Mouse (Mus musculus) lung, embryonic 14.5 days (tissue): ENCODE results near the gene 1110051M20Rik. TPM values are rescaled to one million over a fixed set of nuclear protein-coding genes. Genes with fewer than 3 reads are reported as not detected.
"Not testable (repeated sequence)": the region's sequence is repeated elsewhere in the genome, so short reads cannot be mapped to it uniquely, and the experiment has no call there.

Experiments used
- ATAC-seq: fragments of 200-750 bp; cut with Nextera tagmentation; 2 replicates; pipeline ENCODE4 v1.8.0; 2017; ENCODE audit warnings: mild to moderate bottlenecking, moderate TSS enrichment, moderate library complexity; ENCODE audit not compliant: insufficient read depth
- DNase-seq: peaks from one replicate; pipeline ENCODE4 v3.0.0-alpha.2; 2015
- H3K27ac ChIP-seq: fragments of 300-500 bp; sonication (generic); 2 replicates; pipeline ENCODE4 v1.5.1; 2014; ENCODE audit warnings: low read depth, mild to moderate bottlenecking, moderate library complexity
- H3K27me3 ChIP-seq: fragments of 300-500 bp; sonication (generic); 2 replicates; pipeline ENCODE4 v1.6.1; 2014; ENCODE audit warnings: low read length, control low read depth; ENCODE audit not compliant: insufficient read depth
- H3K36me3 ChIP-seq: fragments of 300-500 bp; sonication (generic); 2 replicates; pipeline ENCODE4 v1.6.1; 2014; ENCODE audit warnings: control low read depth; ENCODE audit not compliant: insufficient read depth
- H3K4me1 ChIP-seq: fragments of 300-500 bp; sonication (generic); 2 replicates; pipeline ENCODE4 v1.6.1; 2014; ENCODE audit warnings: antibody characterized with exemption, control low read depth; ENCODE audit not compliant: insufficient read depth
- H3K4me2 ChIP-seq: fragments of 300-500 bp; sonication (generic); 2 replicates; pipeline ENCODE4 v1.6.1; 2014; ENCODE audit warnings: mild to moderate bottlenecking
- H3K4me3 ChIP-seq: fragments of 300-500 bp; sonication (generic); 2 replicates; pipeline ENCODE4 v1.5.1; 2014; ENCODE audit warnings: low read depth, low read length
- H3K9ac ChIP-seq: fragments of 300-500 bp; sonication (generic); 2 replicates; pipeline ENCODE4 v1.6.1; 2014
- H3K9me3 ChIP-seq: fragments of 300-500 bp; sonication (generic); 2 replicates; pipeline ENCODE4 v1.6.1; 2016; ENCODE audit warnings: low read depth, low read length, control low read depth
- CTCF ChIP-seq: IDR thresholded peaks from 2 replicates; pipeline ENCODE4 v1.5.1; 2016; ENCODE audit warnings: antibody characterized with exemption, low read depth
- WGBS: fragments of 180-500 bp; shearing (Covaris S2); extraction: QIAGEN DNeasy Blood & Tissue Kit; methylation state at CpG from one replicate; pipeline ENCODE4 v1.1.7; 2014; 5-methylcytosine and 5-hydroxymethylcytosine counted together
- polyA plus RNA-seq: library from polyadenylated mRNA; unstranded; fragments of >200 nt; fragmentation: Nextera tagmentation; extraction: Ambion mirVana; gene quantifications from 2 replicates; pipeline ENCODE4 v1.2.1, GENCODE M21; 2014

The 1110051M20Rik gene
- polyA plus RNA-seq, result 73.3 and 73.4 TPM in 2 replicates

DNA sequence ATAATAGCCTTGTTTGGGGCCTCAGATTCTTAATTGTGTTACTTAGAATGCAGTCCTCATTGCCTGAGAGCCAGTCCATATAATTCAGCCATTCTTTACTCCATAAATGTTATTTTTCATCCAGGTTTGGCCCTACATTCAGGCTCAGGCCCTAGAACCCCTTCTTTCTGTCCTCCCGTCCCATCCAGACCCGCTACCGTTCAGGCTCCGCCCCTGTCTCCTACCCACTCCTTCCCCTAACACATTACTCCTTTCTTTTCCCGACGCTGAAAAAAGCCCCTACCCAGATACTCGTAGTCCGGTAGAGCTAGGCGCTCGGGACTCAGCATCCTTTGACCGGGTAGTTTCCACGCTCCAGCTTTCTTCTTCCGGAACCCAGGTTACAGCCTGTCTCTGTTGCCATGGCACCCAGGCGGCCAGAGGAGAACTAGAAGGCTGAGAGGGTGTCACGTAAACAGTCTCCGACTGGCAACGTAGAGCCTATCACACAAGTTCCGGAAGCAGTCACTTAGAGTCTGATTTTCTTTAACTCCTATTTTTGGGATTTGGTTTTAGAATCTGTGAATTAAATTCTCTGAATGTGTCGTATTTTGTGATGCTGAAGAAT is at the start of gene 1110051M20Rik:
TSS of gene 1110051M20Rik (minus strand) at position 419 of the 607 bp plus-strand sequence.
- Histone ChIP-seq H3K4me3 (peak within 1 kb of the TSS; percentile 63), H3K27me3 (no peaks in the 10 kb centered on the region), H3K9me3 (no peaks in the 10 kb centered on the region), H3K4me1 (0 out of 2 replicates have a peak, but pooled peaks cover 4% of the 10 kb centered on the region), H3K36me3 (no peaks in the 10 kb centered on the region), H3K27ac (0 out of 2 replicates have a peak within 1 kb of the TSS, but pooled peaks have one; percentile 34), H3K9ac (peak within 1 kb of the TSS; percentile 44), H3K4me2 (peak within 1 kb of the TSS; percentile 73)
- peak; percentile 96 for DNase-seq
- TF ChIP-seq CTCF, result no peak
- peak; percentile 87 for ATAC-seq
- under 1% methylated on average over 19 of the region's 19 CpGs for WGBS

DNA sequence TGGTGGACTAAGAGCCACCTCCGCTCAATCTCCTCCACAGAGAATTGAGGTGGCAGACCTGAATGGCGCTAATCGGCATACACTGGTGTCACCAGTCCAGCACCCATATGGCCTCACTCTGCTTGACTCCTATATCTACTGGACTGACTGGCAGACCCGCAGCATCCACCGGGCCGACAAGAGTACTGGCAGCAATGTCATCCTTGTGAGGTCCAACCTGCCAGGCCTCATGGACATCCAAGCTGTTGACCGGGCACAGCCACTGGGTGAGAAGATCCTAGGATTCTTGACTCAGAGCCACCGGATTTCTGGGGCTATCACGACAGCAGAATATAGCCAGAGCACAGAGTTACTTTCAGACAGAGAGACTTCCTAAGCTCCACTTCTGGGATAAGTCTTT is 49.5 kb upstream of the 1110051M20Rik start:
- Histone ChIP-seq H3K4me2 (no peak overlapping the region), H3K4me3 (no peak overlapping the region), H3K27ac (no peak overlapping the region), H3K27me3 (no peaks in the 10 kb centered on the region), H3K9ac (no peak overlapping the region), H3K9me3 (no peaks in the 10 kb centered on the region), H3K36me3 (peaks cover 92% of the 10 kb centered on the region), H3K4me1 (no peaks in the 10 kb centered on the region)
- ATAC-seq, result no peak
- no peak for TF ChIP-seq CTCF
- no peak for DNase-seq
- 94% methylated on average over 9 of the region's 9 CpGs for WGBS

- peaks cover 90% of the 10 kb centered on the region for H3K36me3 ChIP-seq
- no peaks in the 10 kb centered on the region for H3K9me3 ChIP-seq
- no peaks in the 10 kb centered on the region for H3K4me1 ChIP-seq
- no peak overlapping the region for H3K4me2 ChIP-seq
- H3K27ac ChIP-seq, result no peak overlapping the region
- no peak for DNase-seq
- 93% methylated on average over 12 of the region's 12 CpGs for WGBS
- H3K4me3 ChIP-seq, result no peak overlapping the region
- no peak overlapping the region for H3K9ac ChIP-seq
- no peak for TF ChIP-seq CTCF
- H3K27me3 ChIP-seq, result no peaks in the 10 kb centered on the region
- no peak for ATAC-seq
Measured at GRCm38 (mm10) chr2:91492071-91492635, 47.6 kb upstream of the 1110051M20Rik start.

DNA sequence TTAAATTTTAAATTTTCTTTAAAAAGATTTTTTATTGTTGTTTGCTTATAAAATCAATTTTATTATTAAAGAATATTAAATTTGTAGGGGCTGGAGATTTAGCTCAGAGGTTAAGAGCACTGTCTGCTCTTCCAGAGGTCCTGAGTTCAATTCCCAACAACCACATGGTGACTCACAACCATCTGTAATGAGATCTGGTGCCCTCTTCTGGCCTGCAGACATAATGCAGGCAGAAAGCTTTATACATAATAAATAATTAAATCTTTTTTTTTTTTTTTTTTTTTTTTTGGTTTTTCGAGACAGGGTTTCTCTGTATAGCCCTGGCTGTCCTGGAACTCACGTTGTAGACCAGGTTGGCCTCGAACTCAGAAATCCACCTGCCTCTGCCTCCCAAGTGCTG is 42.8 kb upstream of the 1110051M20Rik start:
- 50% methylated on average over 3 of the region's 3 CpGs for WGBS

GRCm38 (mm10) chr2:91485256-91485655 is 40.8 kb upstream of the 1110051M20Rik start:
- 79% methylated on average over 6 of the region's 6 CpGs for WGBS
- DNase-seq, result no peak
- no peak overlapping the region for H3K9ac ChIP-seq
- no peak for ATAC-seq
- no peaks in the 10 kb centered on the region for H3K27me3 ChIP-seq
- no peaks in the 10 kb centered on the region for H3K9me3 ChIP-seq
- no peaks in the 10 kb centered on the region for H3K4me1 ChIP-seq
- peaks cover 85% of the 10 kb centered on the region for H3K36me3 ChIP-seq
- no peak overlapping the region for H3K4me2 ChIP-seq
- no peak overlapping the region for H3K27ac ChIP-seq
- TF ChIP-seq CTCF, result no peak
- H3K4me3 ChIP-seq, result no peak overlapping the region

More for the DNA sequence above, 42.8 kb upstream of the 1110051M20Rik start:
- H3K36me3 ChIP-seq, result peaks cover 86% of the 10 kb centered on the region
- H3K4me3 ChIP-seq, ATAC-seq, H3K27ac ChIP-seq, DNase-seq, H3K9me3 ChIP-seq, H3K4me2 ChIP-seq, H3K27me3 ChIP-seq, H3K9ac ChIP-seq, H3K4me1 ChIP-seq: not testable (repeated sequence)
- peak; percentile 58 for TF ChIP-seq CTCF

DNA sequence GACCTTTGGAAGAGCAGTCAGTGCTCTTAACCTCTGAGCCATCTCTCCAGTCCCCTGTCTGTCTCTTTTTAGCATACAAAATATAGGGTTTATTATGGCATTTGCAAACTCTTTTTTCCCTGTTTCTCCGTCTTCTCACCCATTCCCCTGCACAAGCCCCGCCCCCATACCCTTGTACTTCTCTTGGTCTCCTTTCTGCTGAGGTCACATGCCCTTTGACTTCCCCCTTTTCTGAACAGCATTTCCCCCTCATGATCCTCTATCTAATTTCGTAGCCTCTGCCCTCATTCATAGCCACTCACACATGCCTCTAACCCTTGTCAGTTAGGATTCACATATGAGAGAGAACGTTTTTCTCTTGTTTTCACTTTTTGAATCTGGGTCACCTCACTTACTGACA is 40.2 kb upstream of the 1110051M20Rik start:
- no peak for ATAC-seq
- H3K4me1 ChIP-seq, result no peaks in the 10 kb centered on the region
- no peak overlapping the region for H3K4me3 ChIP-seq
- H3K9ac ChIP-seq, result no peak overlapping the region
- 79% methylated on average over 4 of the region's 4 CpGs for WGBS
- H3K27ac ChIP-seq, result no peak overlapping the region
- no peaks in the 10 kb centered on the region for H3K9me3 ChIP-seq
- DNase-seq, result no peak
- H3K4me2 ChIP-seq, result no peak overlapping the region
- H3K36me3 ChIP-seq, result peaks cover 85% of the 10 kb centered on the region
- TF ChIP-seq CTCF, result no peak
- H3K27me3 ChIP-seq, result no peaks in the 10 kb centered on the region

GRCm38 (mm10) chr2:91480805-91481514 is 36.5 kb upstream of the 1110051M20Rik start:
- no peaks in the 10 kb centered on the region for H3K9me3 ChIP-seq
- peak; percentile 82 for TF ChIP-seq CTCF
- DNase-seq (peak; percentile 91), ATAC-seq (peak; percentile 80)
- WGBS, result 57% methylated on average over 6 of the region's 6 CpGs
- H3K36me3 ChIP-seq, result peaks cover 86% of the 10 kb centered on the region
- no peak overlapping the region for H3K4me2 ChIP-seq
- H3K27ac ChIP-seq, result no peak overlapping the region
- H3K4me1 ChIP-seq, result no peaks in the 10 kb centered on the region
- no peaks in the 10 kb centered on the region for H3K27me3 ChIP-seq
- H3K4me3 ChIP-seq, result no peak overlapping the region
- H3K9ac ChIP-seq, result no peak overlapping the region
